Comparison of ENCODE assay signal across 8 mouse cellular contexts in genomic region chr12:4592541-4593165, GRCm38 (mm10). TPM values are rescaled to one million over a fixed set of nuclear protein-coding genes. Genes with fewer than 3 reads are reported as not detected.
DNase-seq lines count a peak whose midpoint lies in the region; ATAC-seq and TF ChIP-seq lines count a peak whose summit lies in the region.

TSS of gene Itsn2 (plus strand) at chr12:4592638.
TSS of gene Gm3625 (minus strand) at chr12:4592927.

- peak within 1 kb of the TSS; percentile 98 for H3K27ac ChIP-seq in intestine, postnatal 0 days (ENCODE audit: low read depth, low read length)
- H3K27ac ChIP-seq in limb, embryonic 11.5 days (replicated peaks; ENCODE audit: low read depth, low read length) = no peak within 1 kb of the TSS; the same call in 1 of the 2 replicates
- 0 out of 2 replicates have a peak within 1 kb of the TSS, but pooled peaks have one; percentile 20 for H3K27ac ChIP-seq in midbrain, embryonic 12.5 days (replicated peaks)

- H3K4me1 ChIP-seq in intestine, postnatal 0 days (replicated peaks; ENCODE audit: control insufficient read depth, insufficient read depth, low read length) = no peaks in the 10 kb centered on the region
- H3K4me1 ChIP-seq in limb, embryonic 11.5 days (ENCODE audit: control insufficient read depth, insufficient read depth, low read length) = no peaks in the 10 kb centered on the region
- peaks cover 5% of the 10 kb centered on the region for H3K4me1 ChIP-seq in midbrain, embryonic 12.5 days

- H3K36me3 ChIP-seq in intestine, postnatal 0 days (ENCODE audit: control insufficient read depth, insufficient read depth) = no peaks in the 10 kb centered on the region
- H3K36me3 ChIP-seq in limb, embryonic 11.5 days (ENCODE audit: control insufficient read depth, insufficient read depth, low read length) = no peaks in the 10 kb centered on the region
- H3K36me3 ChIP-seq in midbrain, embryonic 12.5 days = no peaks in the 10 kb centered on the region

- H3K4me2 ChIP-seq in intestine, postnatal 0 days (replicated peaks; ENCODE audit: low read depth) = peak within 1 kb of the TSS; percentile 91
- H3K4me2 ChIP-seq in limb, embryonic 11.5 days (ENCODE audit: low read depth, severe bottlenecking) = peak within 1 kb of the TSS; percentile 83
- peak within 1 kb of the TSS; percentile 86 for H3K4me2 ChIP-seq in midbrain, embryonic 12.5 days (replicated peaks)

- peak; percentile 77 for ATAC-seq in granulocyte monocyte progenitor cell, adult 5-6 weeks (replicated peaks; ENCODE audit: poor library complexity, severe bottlenecking)
- ATAC-seq in intestine, postnatal 0 days = peak; percentile 81
- peak; percentile 78 for ATAC-seq in limb, embryonic 11.5 days (ENCODE audit: insufficient number of reproducible peaks, low FRiP score, low TSS enrichment, low read depth)
- peak; percentile 94 for ATAC-seq in midbrain, embryonic 12.5 days (ENCODE audit: low FRiP score, low read depth)

- H3K27me3 ChIP-seq in intestine, postnatal 0 days (replicated peaks; ENCODE audit: control insufficient read depth, insufficient read depth, low read length) = no peaks in the 10 kb centered on the region
- no peaks in the 10 kb centered on the region for H3K27me3 ChIP-seq in limb, embryonic 11.5 days (ENCODE audit: control insufficient read depth, insufficient read depth, low read length)
- peaks cover 11% of the 10 kb centered on the region for H3K27me3 ChIP-seq in midbrain, embryonic 12.5 days

- peak within 1 kb of the TSS; percentile 97 for H3K4me3 ChIP-seq in intestine, postnatal 0 days (ENCODE audit: low read depth, low read length)
- H3K4me3 ChIP-seq in limb, embryonic 11.5 days (ENCODE audit: low read depth, low read length) = peak within 1 kb of the TSS; percentile 70
- peak within 1 kb of the TSS; percentile 96 for H3K4me3 ChIP-seq in midbrain, embryonic 12.5 days

- H3K9me3 ChIP-seq in intestine, postnatal 0 days (ENCODE audit: control insufficient read depth) = no peaks in the 10 kb centered on the region
- no peaks in the 10 kb centered on the region for H3K9me3 ChIP-seq in limb, embryonic 11.5 days (ENCODE audit: control insufficient read depth, low read length)
- H3K9me3 ChIP-seq in midbrain, embryonic 12.5 days = no peaks in the 10 kb centered on the region

- peak; percentile 66 to 78 for DNase-seq in urinary bladder, adult 18-20 months (ENCODE audit: low spot score in 2 of 2)
- DNase-seq in urinary bladder, postnatal 10 days (ENCODE audit: low spot score) = no peak
- DNase-seq in embryo, embryonic 9.5 days (ENCODE audit: extremely low spot score) = peak; percentile 73
- DNase-seq in limb, embryonic 11.5 days (ENCODE audit: low spot score) = peak; percentile 76
- DNase-seq in skeletal muscle tissue, adult 2 months (ENCODE audit: low read depth, low spot score) = peak; percentile 36

- peak within 1 kb of the TSS; percentile 100 for H3K9ac ChIP-seq in intestine, postnatal 0 days (ENCODE audit: low read depth, low read length)
- peak within 1 kb of the TSS; percentile 78 for H3K9ac ChIP-seq in limb, embryonic 11.5 days (ENCODE audit: low read length)
- H3K9ac ChIP-seq in midbrain, embryonic 12.5 days (replicated peaks) = peak within 1 kb of the TSS; percentile 78

- peak; percentile 3; the same call in 1 of the 2 replicates for TF ChIP-seq CTCF in intestine, postnatal 0 days (IDR thresholded peaks at IDR 0.05; ENCODE audit: low read depth)

- under 1% methylated on average over 48 of the region's 49 CpGs for WGBS in intestine, postnatal 0 days
- WGBS in limb, embryonic 11.5 days = under 1% methylated on average over 49 of the region's 49 CpGs
- under 1% methylated on average over 36 of the region's 49 CpGs for WGBS in midbrain, embryonic 12.5 days

RNA-seq across cellular contexts. Expression of gene Itsn2, which starts in this region (rescaled TPM):
- total RNA-seq in granulocyte monocyte progenitor cell, adult 5-6 weeks (2014; fragmentation: Nextera tagmentation) = 61.0 and 119 TPM in 2 replicates
- total RNA-seq in granulocyte monocyte progenitor cell, adult 5-6 weeks (2017) = 117 and 145 TPM in 2 replicates
- polyA plus RNA-seq in intestine, postnatal 0 days (2015; fragmentation: Nextera tagmentation; extraction: Ambion mirVana) = 26.1 and 27.1 TPM in 2 replicates
- polyA plus RNA-seq in limb, embryonic 11.5 days (2014; fragmentation: Nextera tagmentation; extraction: Ambion mirVana) = 26.2 and 28.4 TPM in 2 replicates
- 15.6 and 18.9 TPM in 2 replicates for polyA plus RNA-seq in midbrain, embryonic 12.5 days (2016; fragmentation: Nextera tagmentation; extraction: Ambion mirVana)

RNA-seq across cellular contexts. Expression of gene Gm3625, which starts in this region (rescaled TPM):
- total RNA-seq in granulocyte monocyte progenitor cell, adult 5-6 weeks (2014; fragmentation: Nextera tagmentation) = not detected in 2 replicates
- total RNA-seq in granulocyte monocyte progenitor cell, adult 5-6 weeks (2017) = not detected in 2 replicates
- polyA plus RNA-seq in intestine, postnatal 0 days (2015; fragmentation: Nextera tagmentation; extraction: Ambion mirVana) = not detected in 2 replicates
- not detected in 2 replicates for polyA plus RNA-seq in limb, embryonic 11.5 days (2014; fragmentation: Nextera tagmentation; extraction: Ambion mirVana)
- polyA plus RNA-seq in midbrain, embryonic 12.5 days (2016; fragmentation: Nextera tagmentation; extraction: Ambion mirVana) = not detected in 2 replicates
